Mouse (Mus musculus) stomach, adult 2 months (tissue): ENCODE results near the gene Sept12. TPM values are rescaled to one million over a fixed set of nuclear protein-coding genes. Genes with fewer than 3 reads are reported as not detected.

Experiments
- polyA plus RNA-seq: library from polyadenylated mRNA; depleted of rRNA; stranded (reverse); fragments of >200 nt; gene quantifications from 2 replicates; pipeline ENCODE4 v1.2.3, GENCODE M21; 2012; rRNA removed

The Sept12 gene
- polyA plus RNA-seq, result 0.03 TPM in 1 of 2 replicates, not detected in the other

GRCm38 (mm10) chr16:4997553-4997952 is at the start of gene Sept12:
Gene Sept12, minus strand, starts transcription at chr16:4997852.

GRCm38 (mm10) chr16:5013054-5013838 is 15.6 kb upstream of the Sept12 start, which contains the start of gene Rogdi:
Gene Rogdi, minus strand, starts transcription at chr16:5013553.

GRCm38 (mm10) chr16:5007067-5007466 is 9.4 kb upstream of the Sept12 start, which contains the start of gene Smim22:
Gene Smim22, plus strand, starts transcription at chr16:5007288.

GRCm38 (mm10) chr16:4963797-4964709 is 33.6 kb downstream of the Sept12 start, which contains the start of gene Anks3:
Gene Anks3, minus strand, starts transcription at chr16:4964205.

GRCm38 (mm10) chr16:4938461-4938860 is 59.2 kb downstream of the Sept12 start, which contains the start of gene Nudt16l1:
Gene Nudt16l1, plus strand, starts transcription at chr16:4938761.

Other genes starting within 250 kb of the Sept12 start
- gene Cdip1, start 207.6 kb downstream of the Sept12 start, polyA plus RNA-seq, result 39.6 and 41.2 TPM in 2 replicates
- not detected in 2 replicates for gene 4930562C15Rik, start 162.4 kb downstream of the Sept12 start, polyA plus RNA-seq
- 36.6 and 37.8 TPM in 2 replicates for gene Ubald1, start 117.5 kb downstream of the Sept12 start, polyA plus RNA-seq
- 68.1 and 79.7 TPM in 2 replicates for gene Mgrn1, start 111.6 kb downstream of the Sept12 start, polyA plus RNA-seq
- 36.3 and 38.6 TPM in 2 replicates for gene Nudt16l1, start 59.1 kb downstream of the Sept12 start, polyA plus RNA-seq
- 15.6 and 17.1 TPM in 2 replicates for gene Anks3, start 33.6 kb downstream of the Sept12 start, polyA plus RNA-seq
- gene Smim22, start 9.4 kb upstream of the Sept12 start, polyA plus RNA-seq, result 98.1 and 104 TPM in 2 replicates
- gene Rogdi, start 15.7 kb upstream of the Sept12 start, polyA plus RNA-seq, result 42.3 and 42.8 TPM in 2 replicates
- gene Glyr1, start 52.0 kb upstream of the Sept12 start, polyA plus RNA-seq, result 21.3 and 30.1 TPM in 2 replicates
- gene Ubn1, start 52.2 kb upstream of the Sept12 start, polyA plus RNA-seq, result 8.1 and 10.6 TPM in 2 replicates
- 7.8 and 7.9 TPM in 2 replicates for gene Ppl, start 134.6 kb upstream of the Sept12 start, polyA plus RNA-seq
- 0.20 and 0.35 TPM in 2 replicates for gene Sec14l5, start 149.3 kb upstream of the Sept12 start, polyA plus RNA-seq
- gene Nagpa, start 206.2 kb upstream of the Sept12 start, polyA plus RNA-seq, result 21.5 and 29.7 TPM in 2 replicates
- gene AU021092, start 224.4 kb upstream of the Sept12 start, polyA plus RNA-seq, result 7.0 and 11.1 TPM in 2 replicates
- gene Alg1, start 235.8 kb upstream of the Sept12 start, polyA plus RNA-seq, result 30.5 and 34.3 TPM in 2 replicates